Mouse (Mus musculus) erythroid progenitor cell, adult 5-6 weeks (primary cell): ENCODE data around the gene Fgf15. TPM values are rescaled to one million over a fixed set of nuclear protein-coding genes. Genes with fewer than 3 reads are reported as not detected.
A peak's percentile ranks its signal among the peaks of the same experiment; 100 is the strongest.

Source experiments
- ATAC-seq: replicated peaks from 2 replicates; pipeline ENCODE4 v1.8.0; 2016; ENCODE audit warnings: moderate number of reproducible peaks, mild to moderate bottlenecking, moderate TSS enrichment, inconsistent platforms; ENCODE audit not compliant: poor library complexity, low FRiP score, severe bottlenecking
- total RNA-seq, 2 experiments: library from RNA; stranded (forward) in 1 of 2; stranded (reverse) in 1 of 2; fragments of 150-400 nt in 1 of 2; fragments of 186-747, 209-891 nt in 1 of 2; gene quantifications; 2 replicates each; pipeline versions ENCODE4 v1.2.3 to v1.2.4; 2015 to 2017; ENCODE audit warnings: low replicate concordance in 2 of 2

The Fgf15 gene
- total RNA-seq, 2 experiments from 2014 or later: not detected

DNA sequence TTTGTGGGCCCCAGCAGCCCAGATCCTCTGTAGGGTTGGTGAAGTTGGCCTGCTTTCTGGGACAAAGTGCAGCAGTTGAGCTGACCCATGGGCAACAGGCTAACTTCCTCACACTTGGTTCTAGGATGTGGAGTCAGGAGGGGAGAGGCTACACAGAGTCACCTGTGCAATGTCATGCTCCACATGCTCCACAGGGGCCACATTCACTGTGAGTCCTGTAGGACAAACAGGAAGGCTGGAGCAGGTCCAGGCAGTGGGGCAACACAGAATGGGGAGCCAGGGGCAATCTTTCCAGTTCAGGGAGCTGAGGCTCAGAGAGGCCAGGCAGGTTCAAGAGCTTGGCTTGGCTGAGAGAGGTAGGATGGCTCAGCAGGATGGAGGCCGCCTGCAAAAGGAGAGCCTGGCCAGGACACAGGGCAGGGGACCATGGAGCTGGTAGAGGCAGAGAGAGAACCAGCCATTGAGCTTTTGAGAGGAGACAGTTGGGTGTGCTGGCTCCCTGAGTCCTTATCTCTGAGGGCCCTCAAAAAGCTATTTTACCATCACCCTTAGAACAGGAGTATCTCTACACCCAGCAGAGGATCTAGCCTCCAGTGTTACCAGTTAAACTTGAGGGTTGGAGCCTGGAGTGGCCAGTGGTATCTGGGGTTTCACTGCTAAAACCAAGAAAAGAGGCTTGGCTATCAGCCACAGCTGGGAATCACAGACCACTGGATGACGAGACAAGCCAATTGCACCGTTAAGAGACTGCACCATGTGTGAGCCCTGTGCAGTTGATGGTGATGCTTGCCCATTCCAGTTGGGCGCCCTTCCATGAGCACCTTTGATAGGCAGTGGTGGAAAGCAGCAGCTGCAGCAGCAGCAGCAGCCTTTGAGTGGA, 31.9 kb downstream of the Fgf15 start:
- 0 out of 2 replicates have a peak, but pooled peaks have one; percentile 12 for ATAC-seq

DNA sequence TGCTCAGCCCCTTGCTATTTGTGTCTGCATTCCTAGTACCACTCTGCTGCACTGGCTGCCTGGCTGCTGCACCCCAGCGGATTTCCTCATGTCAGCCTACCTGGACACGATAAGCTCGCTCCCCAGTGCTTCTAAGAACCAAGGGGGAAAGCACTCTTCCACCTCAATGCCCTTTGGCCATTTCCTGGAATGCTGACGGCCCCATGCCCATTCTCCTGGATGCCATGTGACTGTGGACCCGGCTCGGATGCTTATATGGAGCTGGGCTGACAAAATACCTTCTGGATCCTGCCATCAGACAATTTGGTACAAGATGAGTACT, 32.5 kb downstream of the Fgf15 start:
- ATAC-seq: no peak

DNA sequence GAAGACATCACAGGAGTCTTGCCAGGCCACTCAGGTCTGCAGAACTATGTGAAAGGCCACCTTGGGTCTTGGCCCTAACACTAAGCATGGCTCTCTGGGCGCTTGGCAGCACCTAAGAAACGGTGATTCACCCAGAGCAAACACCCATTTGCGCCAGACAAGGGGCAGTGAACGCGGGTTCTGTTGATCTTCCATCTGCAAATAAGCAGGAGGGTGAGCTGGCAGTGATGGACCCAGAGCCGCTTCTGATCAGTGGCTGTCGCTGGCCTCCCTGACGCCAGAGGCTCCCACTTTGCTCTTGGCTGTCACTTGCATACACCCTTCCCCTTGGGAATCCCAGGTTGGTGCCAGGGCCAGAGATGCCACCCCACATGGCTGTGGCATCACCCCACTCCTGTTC, 33.2 kb downstream of the Fgf15 start:
- ATAC-seq: no peak

DNA sequence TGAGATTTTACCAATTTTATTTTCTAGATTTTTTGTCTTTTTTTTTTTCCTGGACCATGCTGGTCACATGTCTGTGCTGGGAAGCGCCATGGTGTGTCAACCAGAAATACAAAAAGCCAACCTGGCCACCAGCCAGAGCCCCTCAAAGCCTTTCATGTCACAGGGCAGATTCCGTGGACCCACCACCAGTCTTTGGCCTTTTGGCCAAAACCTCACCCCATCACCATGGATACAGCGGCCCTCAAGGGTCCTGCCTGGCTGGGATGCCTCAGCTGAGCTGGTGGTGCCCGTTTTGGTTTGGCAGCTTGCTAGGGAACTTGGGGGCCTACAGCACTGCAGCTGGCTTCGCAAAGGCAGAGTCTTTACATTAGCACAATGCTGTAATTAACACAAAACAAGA, 33.6 kb downstream of the Fgf15 start:
- ATAC-seq: no peak

DNA sequence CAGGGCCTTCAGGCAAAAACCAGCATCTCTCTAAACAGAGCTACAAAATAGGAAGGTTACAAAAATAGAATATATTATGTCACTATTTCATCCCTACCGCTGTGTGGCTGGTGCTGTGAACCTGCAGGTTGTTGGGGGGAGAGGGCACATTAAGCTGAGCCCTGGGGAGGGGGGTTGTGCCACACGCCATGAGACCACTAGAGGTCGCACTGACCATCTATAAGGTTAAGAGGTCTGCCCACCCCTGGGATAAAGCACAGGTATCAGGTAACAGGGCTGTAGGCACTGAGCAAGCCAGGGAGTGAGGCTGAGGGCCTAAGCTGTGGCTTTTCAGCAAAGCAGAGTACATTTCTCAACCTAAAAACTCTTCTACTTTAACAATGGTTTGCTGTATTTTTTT, 35.4 kb downstream of the Fgf15 start:
- ATAC-seq: no peak

DNA sequence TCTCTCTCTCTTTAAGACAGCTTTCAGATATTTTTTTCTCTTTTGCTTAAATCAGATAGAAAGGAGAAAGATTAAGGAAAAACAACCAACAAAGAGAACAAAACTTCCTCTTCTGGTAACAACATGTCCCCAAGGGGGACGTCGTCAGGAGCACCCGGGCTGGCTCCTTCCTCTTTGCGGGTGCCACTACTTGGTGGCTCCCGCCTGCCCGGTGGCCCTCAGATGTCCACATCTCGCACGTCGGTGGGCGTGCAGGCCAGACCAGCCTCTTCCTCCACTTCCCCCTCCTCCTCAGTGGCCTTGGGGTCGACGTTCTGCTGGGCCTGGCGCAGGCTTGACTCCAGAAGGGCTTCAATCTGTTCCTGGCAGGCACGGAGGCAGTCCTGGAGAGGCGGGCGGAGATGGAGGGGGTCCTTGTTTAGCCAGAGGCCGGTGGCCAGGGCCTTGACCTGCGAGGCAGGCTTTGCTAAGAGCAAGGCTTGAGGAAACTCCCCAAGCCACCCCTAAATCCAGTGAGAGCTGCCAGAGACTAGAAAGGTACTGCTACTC, 36.1 kb downstream of the Fgf15 start:
- no peak for ATAC-seq

DNA sequence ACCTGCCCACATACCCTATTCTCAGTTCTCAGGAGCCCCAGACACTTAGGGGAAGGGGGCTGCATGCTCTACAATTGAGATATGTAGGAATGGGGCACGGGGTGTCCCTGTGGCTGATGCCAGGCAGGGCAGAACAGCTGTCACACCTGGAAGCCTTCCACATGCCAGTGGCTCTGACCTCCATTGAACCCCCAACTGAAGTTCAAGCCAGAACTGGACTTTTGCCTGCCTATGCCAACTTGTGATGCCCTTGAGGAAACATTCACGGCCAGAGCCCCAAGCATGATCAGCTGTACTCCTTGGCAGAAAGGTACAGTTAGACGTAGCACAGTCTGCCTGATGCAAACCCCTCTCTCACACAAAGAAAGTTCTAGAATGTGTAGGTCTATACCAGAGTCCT, 37.0 kb downstream of the Fgf15 start:
- ATAC-seq: no peak

DNA sequence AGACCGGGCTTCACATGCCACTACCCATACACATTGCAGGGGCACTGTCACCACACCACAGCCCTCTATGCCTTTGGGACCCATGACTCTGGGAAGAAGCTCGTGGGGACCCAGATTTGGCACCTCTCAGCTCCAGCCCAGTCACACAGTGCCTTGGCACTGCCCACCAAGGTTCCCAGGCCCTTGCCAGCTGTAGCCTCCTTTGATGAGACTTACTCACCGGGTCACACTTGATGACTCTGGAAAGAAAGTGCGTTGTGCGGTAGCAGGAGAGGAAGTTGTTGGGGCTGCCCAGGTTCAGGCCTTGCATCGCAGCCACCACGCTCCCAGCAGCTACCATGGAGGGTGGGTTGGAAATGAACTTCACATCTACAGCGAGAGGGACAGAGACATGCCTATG, 37.5 kb downstream of the Fgf15 start:
- no peak for ATAC-seq

DNA sequence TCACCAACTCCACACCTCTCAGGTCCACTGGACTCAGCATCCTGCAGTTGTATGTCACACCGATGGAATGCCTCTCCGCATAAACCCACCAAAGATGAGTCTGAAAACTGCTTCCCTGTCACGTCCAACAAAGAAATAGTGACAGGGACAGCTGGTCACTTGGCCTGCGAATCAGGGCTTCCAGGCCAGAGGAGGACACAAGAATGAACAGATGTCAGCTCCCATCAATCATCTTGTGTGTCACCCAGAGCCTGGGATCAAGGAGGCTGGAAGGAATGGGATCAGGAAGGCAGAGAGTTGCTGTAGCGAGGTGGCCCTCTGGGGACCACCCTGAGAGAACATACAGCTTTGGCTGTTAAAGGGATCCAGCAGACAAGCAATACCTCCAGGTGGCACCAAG, 38.6 kb downstream of the Fgf15 start:
- no peak for ATAC-seq

DNA sequence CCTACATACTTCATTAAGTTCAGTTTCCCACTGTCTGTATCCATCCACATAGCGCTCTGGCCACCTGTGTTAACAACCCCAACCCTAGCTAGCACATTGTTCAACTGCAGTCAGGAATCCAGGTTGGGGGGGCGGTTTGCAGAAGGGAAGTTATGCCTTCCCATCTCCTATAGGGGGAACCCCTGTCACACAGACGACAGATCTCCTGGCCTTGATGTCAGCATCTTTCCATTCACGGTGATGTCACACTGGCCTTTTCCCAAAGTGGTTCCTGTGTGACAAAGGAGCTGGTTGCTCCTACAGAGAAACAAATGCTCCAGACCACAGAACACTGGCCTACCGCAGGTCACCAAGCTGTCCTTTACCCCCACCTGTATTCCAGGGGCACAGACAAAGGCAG, 39.2 kb downstream of the Fgf15 start:
- no peak for ATAC-seq

DNA sequence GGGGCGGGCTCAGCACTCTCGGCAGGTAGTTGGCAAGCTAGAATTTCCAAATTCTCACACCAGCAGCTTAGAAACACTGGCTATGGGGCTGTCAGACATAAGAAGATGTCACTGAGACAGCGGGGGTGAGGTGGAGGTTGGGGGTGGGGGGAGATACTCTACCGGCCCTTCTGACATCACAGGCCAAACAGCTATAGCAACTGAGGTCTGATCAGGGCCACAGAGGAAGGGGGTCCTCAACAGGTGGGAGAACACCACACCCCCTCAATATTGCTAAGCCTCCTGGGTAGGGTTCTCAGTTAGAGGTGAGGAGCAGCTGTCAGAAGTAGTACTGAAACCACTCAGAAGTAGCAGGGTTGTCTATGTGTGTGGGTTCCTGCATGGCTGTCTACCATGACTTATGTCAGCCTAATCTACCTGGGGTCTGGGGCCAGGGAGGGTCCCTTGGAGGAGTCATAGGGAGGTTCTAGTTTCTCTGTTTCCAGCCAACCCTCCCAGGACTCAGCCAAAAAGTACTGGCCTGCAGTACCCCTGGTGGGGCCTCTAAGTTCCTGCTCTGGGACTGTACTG, 40.1 kb downstream of the Fgf15 start:
- no peak for ATAC-seq

DNA sequence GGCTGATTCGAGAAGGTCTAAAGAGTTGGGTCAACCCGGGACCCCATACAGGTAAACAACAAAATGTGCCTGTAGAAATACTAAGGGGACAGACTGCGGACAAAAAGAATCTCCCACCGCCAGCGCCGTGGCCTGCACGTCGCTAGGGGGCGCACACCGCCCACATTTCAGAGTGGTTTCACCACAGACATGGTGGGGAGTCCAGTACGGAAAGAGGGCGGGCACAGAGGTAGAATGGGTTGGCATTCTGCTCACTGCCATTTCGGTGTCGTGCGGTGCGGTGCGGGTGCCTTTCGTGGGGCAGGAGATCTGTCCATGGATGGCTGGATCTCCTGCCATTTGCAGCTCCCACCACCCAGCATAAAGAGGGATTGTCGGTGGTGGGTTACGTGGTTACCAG, 41.2 kb downstream of the Fgf15 start:
- no peak for ATAC-seq

DNA sequence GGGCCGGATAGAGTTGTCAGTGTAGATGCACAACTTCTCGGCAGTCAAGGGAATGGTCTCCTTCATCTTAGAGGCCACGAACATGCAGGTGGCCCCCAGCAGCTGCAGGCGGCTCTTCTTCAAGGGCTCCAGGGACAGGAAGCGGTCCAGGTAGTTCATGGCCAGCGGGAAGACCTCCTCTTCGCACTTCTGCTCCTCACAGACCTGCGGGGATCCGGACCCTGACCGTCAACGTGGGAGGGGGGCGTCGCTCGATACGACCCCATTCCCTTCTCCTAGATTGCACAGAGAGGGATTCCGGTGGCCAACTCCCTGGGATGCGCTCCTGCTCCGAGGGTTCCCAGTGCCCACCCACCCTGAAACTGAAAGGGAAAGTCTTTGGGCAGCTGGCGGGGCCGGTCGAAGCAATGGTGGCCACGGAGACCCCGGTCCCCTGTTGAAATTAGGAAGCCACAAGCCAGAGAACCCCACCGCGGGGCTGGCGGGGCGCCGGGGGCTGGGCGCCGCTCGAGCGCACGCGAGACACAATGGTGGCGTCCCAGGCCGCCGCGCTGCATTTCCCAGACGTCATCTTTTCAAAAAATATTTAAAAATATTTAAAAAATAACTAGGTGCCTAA, 41.7 kb downstream of the Fgf15 start:
- ATAC-seq: no peak

DNA sequence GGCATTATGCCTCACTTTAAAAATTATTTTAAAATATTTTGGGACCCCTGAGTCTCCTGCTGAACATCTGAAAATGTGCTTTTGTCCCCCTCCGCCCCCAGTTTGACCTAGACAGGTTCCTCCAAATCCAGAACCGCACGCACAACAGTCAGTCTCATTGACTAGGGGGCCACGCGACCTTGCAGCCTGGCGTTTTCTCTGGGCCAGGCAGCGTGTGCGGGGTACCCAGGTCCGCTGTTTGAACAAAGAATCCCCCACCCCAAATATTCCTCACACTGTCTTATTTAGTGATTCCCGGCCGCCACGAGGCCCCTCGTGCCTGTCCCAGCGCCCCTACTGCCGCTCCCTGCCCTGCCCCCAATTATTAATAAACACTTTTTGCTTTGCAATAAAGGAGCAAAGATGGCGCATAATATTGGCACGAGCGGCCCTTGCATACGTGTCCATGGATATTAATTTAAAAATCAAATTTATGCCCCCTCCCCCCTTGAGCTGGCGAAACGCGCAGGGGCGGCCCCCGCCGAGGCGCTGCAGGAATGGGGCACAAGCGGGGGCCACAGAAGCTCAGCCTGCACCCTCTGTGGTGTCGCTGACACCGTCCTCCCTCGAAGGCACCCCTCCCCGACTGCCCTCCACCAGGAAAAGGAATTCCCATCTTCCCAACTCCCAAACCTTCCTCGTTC, 42.5 kb downstream of the Fgf15 start:
- ATAC-seq: no peak

DNA sequence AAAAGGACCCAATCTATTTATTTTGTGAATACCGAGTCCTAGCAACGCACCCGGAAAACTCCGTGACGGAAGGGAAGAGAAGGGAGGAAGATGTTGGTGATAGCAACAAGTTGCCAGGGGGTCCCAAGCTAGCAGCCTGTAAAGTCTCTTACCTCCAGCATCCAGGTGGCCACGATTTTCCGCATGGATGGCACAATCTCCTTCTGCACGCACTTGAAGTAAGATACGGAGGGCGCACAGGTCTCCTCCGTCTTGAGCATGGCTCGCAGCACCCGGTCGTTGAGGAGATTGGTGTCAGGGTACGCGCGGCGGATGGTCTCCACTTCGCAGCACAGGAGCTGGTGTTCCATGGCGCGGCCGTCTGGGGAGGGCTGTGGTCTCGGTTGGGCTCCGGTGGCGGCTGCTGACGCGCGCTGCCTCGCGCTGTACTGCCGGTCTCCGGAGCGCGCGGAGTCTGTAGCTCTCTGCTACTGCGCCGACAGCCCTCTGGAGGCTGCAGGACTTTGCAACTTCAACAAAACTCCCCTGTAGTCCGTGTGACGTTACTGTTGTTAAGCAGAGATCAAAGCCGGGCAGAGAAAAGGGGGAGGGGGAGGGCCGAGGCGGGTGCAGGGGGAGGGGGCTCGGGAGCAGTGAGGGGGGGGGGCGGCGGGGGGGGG, 43.1 kb downstream of the Fgf15 start, which contains the start of gene Ccnd1:
Gene Ccnd1, minus strand, starts transcription at position 582 of the 659 bp plus-strand sequence.
- ATAC-seq: no peak

DNA sequence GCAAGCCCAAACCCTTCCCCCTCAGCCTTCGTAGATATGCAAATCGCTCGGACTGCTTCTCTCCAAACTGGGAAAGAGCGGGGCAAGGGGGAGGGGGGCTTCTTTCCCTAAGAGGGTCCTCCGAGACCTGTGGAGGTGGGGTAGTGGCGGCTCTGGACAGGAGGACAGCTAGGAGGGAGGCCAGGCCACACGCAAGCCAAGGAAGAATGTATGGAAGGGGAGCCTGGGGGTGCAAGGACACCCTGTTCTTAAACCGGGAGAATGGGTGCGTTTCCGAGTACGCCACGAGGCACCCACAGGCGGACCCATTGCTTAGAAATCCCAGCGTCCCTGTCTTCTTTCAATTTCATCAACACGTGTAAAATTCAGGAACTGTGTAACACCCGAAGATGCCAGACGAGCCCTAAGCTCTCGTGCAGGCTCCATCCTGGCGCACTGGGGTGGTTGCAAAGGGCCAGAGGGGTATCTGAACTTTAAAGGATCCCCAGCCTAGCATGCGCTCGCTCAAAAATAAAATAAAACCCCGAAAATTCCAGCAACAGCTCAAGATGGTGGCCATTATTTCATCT, 43.8 kb downstream of the Fgf15 start:
- no peak for ATAC-seq

DNA sequence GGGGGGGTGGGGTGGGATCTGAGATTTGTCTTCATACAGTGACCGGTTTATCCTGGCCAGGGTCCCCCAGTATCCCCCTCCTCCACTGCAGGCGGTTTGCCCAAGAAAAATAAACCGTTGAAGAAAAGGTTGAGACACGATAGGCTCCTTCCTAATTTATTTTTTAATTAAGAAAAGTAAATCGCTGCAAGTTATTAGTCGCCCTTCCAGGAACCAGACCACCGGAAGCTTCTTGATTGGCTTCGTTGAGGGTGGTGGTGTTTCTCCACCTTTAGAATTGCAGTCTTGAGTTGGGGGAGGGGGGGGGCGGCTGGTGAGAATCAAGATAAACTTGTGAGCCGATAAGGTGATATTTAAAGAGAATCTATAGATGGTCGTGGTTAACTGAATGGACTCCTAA, 44.3 kb downstream of the Fgf15 start:
- no peak for ATAC-seq

DNA sequence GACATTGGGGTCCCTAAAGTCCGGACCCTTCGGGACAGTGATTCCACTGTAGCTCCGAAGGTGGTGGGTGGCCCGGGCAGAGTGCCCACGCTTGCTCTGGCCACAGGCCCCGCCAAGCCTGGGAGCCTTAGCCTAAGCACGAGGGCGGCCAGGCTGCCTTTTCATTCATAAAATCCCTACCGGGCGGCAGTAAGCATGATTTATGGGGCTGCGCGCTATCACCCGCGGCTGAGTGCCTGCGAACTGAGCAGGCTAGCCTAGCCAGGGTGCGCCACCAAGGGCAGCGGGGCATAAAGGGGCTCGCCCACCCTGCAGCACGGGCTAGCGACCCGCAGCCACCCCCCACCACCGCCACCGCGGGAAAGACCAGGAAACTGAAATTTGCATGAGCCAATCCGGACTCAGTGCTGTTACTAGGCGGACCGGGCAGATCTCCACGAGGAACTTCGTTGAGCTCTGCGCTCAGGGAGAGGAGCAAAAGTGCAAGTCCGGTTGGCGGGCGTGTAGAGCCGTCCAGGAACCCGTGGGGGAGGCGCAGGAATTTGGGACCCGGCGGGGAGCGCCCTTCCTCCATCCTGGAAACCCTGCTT, 45.0 kb downstream of the Fgf15 start:
- ATAC-seq: no peak

DNA sequence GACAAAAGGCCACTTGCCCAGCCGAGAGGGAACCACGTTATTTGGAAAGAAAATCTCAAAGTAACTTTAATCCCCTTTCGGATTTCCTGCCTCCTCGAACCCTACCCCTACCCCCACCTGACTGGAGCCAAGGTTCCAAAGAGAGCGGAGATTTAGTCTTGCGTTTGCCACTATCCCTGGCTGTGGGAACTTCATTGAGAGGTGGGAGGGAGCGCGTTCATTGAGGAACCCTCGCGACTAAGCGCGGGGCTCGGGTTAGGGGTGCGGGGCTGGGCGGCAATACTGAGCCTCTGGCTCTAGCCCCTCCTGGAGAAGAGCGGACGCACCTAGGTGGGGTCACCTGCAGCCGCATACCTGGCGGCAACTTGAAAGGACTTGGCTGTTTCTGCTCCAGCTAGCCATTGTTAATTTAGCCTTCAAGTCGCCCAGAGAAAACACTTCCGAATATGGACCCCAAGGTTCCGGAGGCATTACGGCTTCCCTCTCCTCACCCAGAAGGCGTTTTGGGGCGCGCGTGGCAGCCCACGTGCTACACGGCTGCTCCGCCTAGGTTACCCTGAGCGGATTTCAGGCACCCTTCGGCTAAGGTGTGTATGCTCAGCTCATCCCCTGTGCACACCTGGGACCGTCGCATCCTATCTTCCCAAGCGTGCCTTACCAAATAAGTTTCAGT, 45.9 kb downstream of the Fgf15 start:
- ATAC-seq: no peak
